Mouse (Mus musculus) embryonic facial prominence, embryonic 10.5 days (tissue): ENCODE measurements around the gene Serac1. TPM values are rescaled to one million over a fixed set of nuclear protein-coding genes. Genes with fewer than 3 reads are reported as not detected.
A peak's percentile ranks its signal among the peaks of the same experiment; 100 is the strongest.

ENCODE experiments used
- DNase-seq: peaks from one replicate; pipeline ENCODE4 v3.0.0-alpha.2; 2017; ENCODE audit warnings: low spot score
- H3K27ac ChIP-seq: fragments of 300-500 bp; sonication (generic); replicated peaks from 2 replicates; pipeline ENCODE4 v1.5.1; 2016; ENCODE audit warnings: mild to moderate bottlenecking
- H3K27me3 ChIP-seq: fragments of 300-500 bp; sonication (generic); replicated peaks from 2 replicates; pipeline ENCODE4 v1.6.1; 2016; ENCODE audit warnings: low read depth, mild to moderate bottlenecking; ENCODE audit not compliant: poor library complexity, severe bottlenecking
- H3K36me3 ChIP-seq: fragments of 300-500 bp; sonication (generic); replicated peaks from 2 replicates; pipeline ENCODE4 v1.6.1; 2016; ENCODE audit warnings: mild to moderate bottlenecking, moderate library complexity
- H3K4me1 ChIP-seq: fragments of 300-500 bp; sonication (generic); 2 replicates; pipeline ENCODE4 v1.6.1; 2016
- H3K4me3 ChIP-seq: fragments of 300-500 bp; sonication (generic); 2 replicates; pipeline ENCODE4 v1.5.1; 2016; ENCODE audit warnings: mild to moderate bottlenecking, moderate library complexity
- H3K9me3 ChIP-seq: fragments of 300-500 bp; sonication (generic); 2 replicates; pipeline ENCODE4 v1.6.1; 2016; ENCODE audit warnings: mild to moderate bottlenecking
- WGBS: fragments of 180-500 bp; shearing (Covaris S2); methylation state at CpG from one replicate; pipeline ENCODE4 v1.1.7; 2016; 5-methylcytosine and 5-hydroxymethylcytosine counted together
- polyA plus RNA-seq: library from polyadenylated mRNA; unstranded; fragments of >200 nt; fragmentation: Nextera tagmentation; extraction: Ambion mirVana; gene quantifications from 2 replicates; pipeline ENCODE4 v1.2.1, GENCODE M21; 2016

Serac1 gene
- 7.3 and 8.1 TPM in 2 replicates for polyA plus RNA-seq

DNA sequence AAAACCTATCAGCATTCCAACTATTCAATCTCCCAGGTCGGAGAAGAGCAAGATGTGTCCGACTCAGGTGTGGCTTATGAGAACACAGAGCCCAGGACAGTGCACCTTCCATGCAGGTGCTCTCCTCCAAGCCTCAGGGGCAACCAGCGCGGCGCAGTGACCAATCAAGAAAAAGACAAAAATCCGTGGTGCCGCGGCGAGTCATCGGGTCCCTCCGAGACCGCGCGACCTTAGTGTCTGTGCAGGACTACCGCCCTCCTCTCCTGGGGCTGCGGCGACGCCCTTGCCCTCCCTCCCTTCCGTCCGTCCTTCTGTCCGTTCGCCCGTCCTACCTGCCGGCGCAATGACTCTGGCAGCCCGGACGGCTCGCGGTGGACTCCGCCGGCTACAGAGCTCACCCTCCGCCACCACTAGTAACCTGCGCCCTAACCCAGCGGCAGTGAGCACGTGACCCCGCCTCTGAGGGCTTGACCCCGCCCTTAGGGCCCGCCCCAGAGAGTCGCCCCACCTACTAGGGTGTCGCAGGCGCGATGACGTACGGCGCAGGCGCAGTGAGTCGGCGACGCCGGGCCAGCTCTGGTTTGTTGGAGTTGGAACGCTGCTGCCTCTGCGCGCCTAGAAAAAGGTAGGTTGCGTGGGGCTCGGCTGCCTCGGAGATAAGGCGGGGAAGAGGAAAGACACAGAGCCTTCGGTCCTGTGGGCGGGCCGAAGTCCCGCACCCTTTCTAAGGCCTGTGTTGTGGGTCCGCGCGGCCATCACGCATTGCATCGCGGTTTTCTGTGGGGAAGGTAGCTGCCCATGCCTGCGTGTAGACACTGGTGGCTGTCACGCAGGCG lies at the start of gene Serac1, which contains the start of gene Gtf2h5:
Gene Serac1 (minus strand): TSS at position 455 of the 836 bp plus-strand sequence.
Gene Gtf2h5 (plus strand): TSS at position 500 of the 836 bp plus-strand sequence.
- Histone ChIP-seq H3K4me1 (peaks cover 17% of the 10 kb centered on the region), H3K9me3 (no peaks in the 10 kb centered on the region), H3K27ac (peak within 1 kb of the TSS; percentile 89), H3K4me3 (peak within 1 kb of the TSS; percentile 91), H3K36me3 (peaks cover 23% of the 10 kb centered on the region), H3K27me3 (no peaks in the 10 kb centered on the region)
- DNase-seq, result peak; percentile 98
- under 1% methylated on average over 70 of the region's 70 CpGs for WGBS

DNA sequence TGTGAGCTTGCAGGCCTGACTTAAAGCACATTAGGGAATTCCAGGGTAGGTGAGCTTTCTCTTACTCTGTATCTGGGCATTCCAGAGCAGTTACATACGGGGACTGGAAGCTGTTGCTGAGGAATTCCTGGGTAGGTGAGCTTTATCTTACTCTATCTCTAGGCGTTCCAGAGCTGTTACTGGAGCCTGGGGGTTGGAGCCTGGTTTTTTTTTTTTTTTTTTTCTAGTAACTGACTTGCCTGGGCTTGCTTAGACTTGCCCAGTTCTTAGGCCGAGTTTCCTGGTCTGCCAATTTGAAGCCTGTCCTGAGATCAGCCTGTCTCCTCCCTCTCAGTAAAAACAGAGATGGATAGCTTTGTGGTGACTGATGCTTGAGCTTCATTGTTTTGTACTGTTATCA lies 48.5 kb upstream of the Serac1 start:
- no peak for DNase-seq
- Histone ChIP-seq H3K36me3 (peaks cover 33% of the 10 kb centered on the region), H3K27me3 (no peaks in the 10 kb centered on the region), H3K9me3 (no peaks in the 10 kb centered on the region), H3K4me3 (no peak overlapping the region), H3K4me1 (no peaks in the 10 kb centered on the region), H3K27ac (no peak overlapping the region)
- WGBS, result 49% methylated on average over 3 of the region's 3 CpGs

DNA sequence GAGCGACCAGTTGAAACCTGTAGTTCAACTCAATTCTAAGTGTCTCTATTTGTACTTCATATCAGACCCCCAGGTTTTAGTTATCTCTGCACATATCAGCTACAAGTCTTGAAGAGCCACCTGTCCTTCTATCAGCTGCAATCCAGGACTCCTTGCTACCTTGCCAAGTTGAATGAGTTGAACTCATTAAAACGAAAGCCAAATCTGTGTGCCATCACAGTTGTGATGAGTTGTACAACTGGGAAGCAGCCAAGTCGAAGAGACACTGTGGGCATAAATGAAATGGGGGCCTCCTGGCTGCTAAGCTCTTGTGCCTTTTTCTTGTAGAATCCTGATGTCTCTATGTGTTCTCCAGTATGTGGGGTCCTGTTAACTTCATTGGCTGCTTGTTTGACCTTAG lies 45.9 kb upstream of the Serac1 start:
- Histone ChIP-seq H3K36me3 (peaks cover 51% of the 10 kb centered on the region), H3K9me3 (no peaks in the 10 kb centered on the region), H3K27me3 (no peaks in the 10 kb centered on the region), H3K4me1 (no peaks in the 10 kb centered on the region), H3K4me3 (no peak overlapping the region), H3K27ac (no peak overlapping the region)
- WGBS, result 92% methylated on average over 3 of the region's 3 CpGs
- no peak for DNase-seq

DNA sequence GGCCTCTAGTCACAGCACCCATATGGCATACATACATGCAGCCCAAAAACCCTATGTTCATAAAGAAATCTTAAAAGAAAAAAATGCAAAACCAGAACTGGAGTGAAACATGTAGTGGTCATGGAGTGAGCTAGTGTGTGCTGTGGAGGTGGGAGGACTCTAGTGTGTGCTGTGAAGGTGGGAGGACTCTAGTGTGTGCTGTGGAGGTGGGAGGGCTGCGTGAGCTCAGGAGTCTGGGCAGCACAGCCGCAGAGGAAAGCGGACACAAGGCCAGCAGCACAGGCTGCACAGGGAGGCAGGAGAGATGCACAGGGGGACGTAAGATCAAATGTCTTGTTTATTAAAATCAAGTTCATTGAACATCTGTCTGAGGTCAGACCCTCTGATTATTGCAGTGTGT lies 44.2 kb upstream of the Serac1 start:
- H3K4me3 ChIP-seq, result no peak overlapping the region
- no peaks in the 10 kb centered on the region for H3K27me3 ChIP-seq
- H3K27ac ChIP-seq, result no peak overlapping the region
- no peaks in the 10 kb centered on the region for H3K9me3 ChIP-seq
- peaks cover 57% of the 10 kb centered on the region for H3K36me3 ChIP-seq
- WGBS, result 87% methylated on average over 4 of the region's 4 CpGs
- no peaks in the 10 kb centered on the region for H3K4me1 ChIP-seq
- DNase-seq, result no peak

DNA sequence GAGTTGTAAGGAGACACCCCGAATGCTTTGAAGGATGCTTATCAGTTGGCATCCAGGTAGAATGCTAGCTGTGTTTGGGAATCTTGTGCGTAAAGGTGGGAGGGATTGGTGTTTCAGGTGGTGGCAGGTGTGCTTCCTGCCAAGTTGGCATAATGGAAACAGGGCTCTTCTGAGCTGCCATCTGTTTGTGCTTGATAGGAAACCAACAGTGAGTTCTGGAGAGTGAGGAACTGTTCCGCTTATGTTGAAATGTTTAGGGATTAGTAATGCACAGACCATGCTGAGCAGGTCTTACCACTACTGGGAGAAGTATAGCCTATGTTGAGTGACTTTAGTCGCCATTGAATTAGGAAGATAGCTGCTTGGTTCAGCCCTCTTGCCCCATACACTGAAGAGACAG lies 39.3 kb upstream of the Serac1 start:
- no peak for DNase-seq
- Histone ChIP-seq H3K9me3 (no peaks in the 10 kb centered on the region), H3K4me3 (no peak overlapping the region), H3K36me3 (peaks cover 81% of the 10 kb centered on the region), H3K27me3 (no peaks in the 10 kb centered on the region), H3K4me1 (peaks cover 4% of the 10 kb centered on the region; the same call in 1 of the 2 replicates), H3K27ac (no peak overlapping the region)
- WGBS, result 94% methylated on average over 4 of the region's 4 CpGs

DNA sequence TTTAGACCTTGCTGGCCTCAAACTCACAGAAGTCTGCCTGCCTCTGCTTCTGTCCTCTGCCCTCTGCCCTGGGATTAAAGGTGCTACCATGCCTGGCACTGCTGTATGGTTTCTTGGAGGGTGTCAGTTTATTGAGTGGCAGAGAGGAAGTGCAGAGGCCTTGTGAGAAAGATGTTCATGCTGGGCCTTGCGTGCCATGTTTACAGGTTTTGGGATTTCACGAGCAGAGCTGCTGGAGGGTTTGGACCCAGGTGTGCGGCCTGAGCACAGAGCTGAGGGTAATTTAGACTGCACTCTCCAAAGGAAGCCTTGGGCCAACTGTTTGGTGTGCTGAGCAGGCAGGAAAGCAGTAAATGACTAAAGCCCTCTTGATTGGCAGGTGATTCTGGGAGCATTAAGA lies 38.4 kb upstream of the Serac1 start:
- Histone ChIP-seq H3K27me3 (no peaks in the 10 kb centered on the region), H3K36me3 (peaks cover 75% of the 10 kb centered on the region), H3K4me1 (peaks cover 4% of the 10 kb centered on the region; the same call in 1 of the 2 replicates), H3K4me3 (no peak overlapping the region), H3K9me3 (no peaks in the 10 kb centered on the region), H3K27ac (no peak overlapping the region)
- no peak for DNase-seq
- 88% methylated on average over 3 of the region's 3 CpGs for WGBS

DNA sequence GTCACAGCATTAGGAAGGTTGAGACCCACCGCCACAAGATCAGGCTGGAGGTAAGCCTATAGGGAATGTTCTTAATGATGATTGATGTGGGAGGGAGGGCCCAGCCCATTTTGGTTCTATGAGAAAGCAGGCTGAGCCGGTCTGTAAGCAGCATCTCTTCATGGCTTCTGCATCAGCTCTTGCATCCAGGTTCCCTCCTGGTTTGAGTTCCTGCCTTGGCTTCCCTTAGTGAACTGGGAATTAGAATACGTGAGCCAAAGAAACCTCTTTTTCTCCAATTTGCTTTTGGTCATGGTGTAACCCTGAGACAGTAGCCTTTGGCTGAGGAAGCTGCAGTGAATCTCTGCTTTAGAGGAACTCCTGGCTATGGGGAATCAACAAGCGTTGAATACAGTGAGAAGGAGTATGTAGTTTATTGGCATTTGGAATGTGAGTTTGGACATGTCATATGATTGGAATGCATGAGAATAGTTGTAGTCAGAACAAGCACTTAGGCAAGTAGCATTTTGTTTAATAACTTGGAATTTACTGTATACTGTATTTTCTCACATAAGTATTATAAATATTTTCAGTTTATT lies 37.7 kb upstream of the Serac1 start:
- WGBS, result 78% methylated on average over 4 of the region's 4 CpGs
- Histone ChIP-seq H3K9me3 (no peaks in the 10 kb centered on the region), H3K36me3 (peaks cover 73% of the 10 kb centered on the region), H3K27me3 (no peaks in the 10 kb centered on the region), H3K4me3 (no peak overlapping the region), H3K4me1 (peaks cover 4% of the 10 kb centered on the region; the same call in 1 of the 2 replicates), H3K27ac (no peak overlapping the region)
- no peak for DNase-seq

DNA sequence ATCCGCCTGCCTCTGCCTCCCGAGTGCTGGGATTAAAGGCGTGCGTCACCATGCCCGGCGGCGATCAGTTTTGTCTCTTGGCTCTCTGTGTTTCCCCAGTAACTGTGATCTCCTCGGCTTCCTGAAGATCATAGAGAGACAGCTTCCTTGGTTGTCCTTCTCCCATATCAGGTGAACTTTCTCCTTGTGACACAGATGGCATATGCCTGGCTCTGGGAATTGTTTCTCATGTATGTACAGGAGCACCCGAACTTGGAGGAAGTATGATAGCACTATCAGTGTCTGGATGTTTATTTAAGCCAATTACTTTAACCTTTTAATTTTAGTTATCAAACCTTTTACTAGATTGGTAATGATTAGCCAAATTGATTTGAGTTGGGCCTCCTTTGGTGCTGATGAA lies 35.5 kb upstream of the Serac1 start:
- Histone ChIP-seq H3K9me3 (no peaks in the 10 kb centered on the region), H3K36me3 (peaks cover 75% of the 10 kb centered on the region), H3K27me3 (no peaks in the 10 kb centered on the region), H3K4me3 (no peak overlapping the region), H3K27ac (no peak overlapping the region), H3K4me1 (peaks cover 4% of the 10 kb centered on the region; the same call in 1 of the 2 replicates)
- WGBS, result 94% methylated on average over 9 of the region's 9 CpGs
- DNase-seq, result no peak

DNA sequence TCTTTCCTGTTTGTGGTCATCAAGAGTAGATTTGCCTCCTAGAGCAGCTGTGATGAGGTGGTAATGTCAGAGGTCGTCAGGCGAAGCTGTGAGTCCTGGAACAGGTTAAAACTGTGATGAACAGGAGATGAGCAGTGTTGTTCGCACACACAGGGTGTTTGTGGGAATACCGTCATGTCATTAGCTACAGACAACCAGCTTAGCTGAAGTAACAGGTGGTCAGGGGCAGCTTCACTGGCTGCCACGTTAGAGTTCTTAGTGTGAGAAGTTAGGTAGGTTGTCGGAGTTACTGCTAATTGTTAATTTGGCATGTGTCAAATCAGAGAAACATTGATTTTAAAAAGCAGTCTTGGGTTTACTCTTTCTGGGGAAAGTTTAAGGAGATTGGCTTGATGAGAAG lies 34.1 kb upstream of the Serac1 start:
- H3K27ac ChIP-seq, result no peak overlapping the region
- H3K27me3 ChIP-seq, result no peaks in the 10 kb centered on the region
- H3K36me3 ChIP-seq, result peaks cover 78% of the 10 kb centered on the region
- WGBS, result 86% methylated on average over 6 of the region's 6 CpGs
- DNase-seq, result no peak
- H3K4me3 ChIP-seq, result no peak overlapping the region
- peaks cover 14% of the 10 kb centered on the region for H3K4me1 ChIP-seq
- H3K9me3 ChIP-seq, result no peaks in the 10 kb centered on the region

DNA sequence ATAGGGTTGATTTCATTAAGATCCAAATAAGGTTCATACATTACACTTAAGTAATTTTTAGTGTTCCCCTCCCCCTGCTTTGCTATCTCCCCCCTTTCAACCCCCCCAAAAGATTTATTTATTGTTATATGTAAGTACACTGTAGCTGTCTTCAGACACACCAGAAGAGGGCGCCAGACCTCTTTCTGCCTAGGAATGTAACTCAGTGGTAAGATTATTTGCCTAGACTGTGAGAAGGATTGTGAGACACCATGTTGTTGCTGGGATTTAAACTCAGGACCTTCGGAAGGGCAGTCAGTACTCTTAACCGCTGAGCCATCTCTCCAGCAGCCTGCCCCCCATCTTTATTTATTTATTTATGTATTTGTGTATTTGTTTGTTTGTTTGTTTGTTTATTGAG lies 31.4 kb upstream of the Serac1 start:
- 81% methylated on average over 3 of the region's 3 CpGs for WGBS
- no peak for DNase-seq
- H3K27ac ChIP-seq, result no peak overlapping the region
- no peak overlapping the region for H3K4me3 ChIP-seq
- H3K4me1 ChIP-seq, result peaks cover 23% of the 10 kb centered on the region
- no peaks in the 10 kb centered on the region for H3K27me3 ChIP-seq
- H3K9me3 ChIP-seq, result no peaks in the 10 kb centered on the region
- peaks cover 56% of the 10 kb centered on the region for H3K36me3 ChIP-seq

DNA sequence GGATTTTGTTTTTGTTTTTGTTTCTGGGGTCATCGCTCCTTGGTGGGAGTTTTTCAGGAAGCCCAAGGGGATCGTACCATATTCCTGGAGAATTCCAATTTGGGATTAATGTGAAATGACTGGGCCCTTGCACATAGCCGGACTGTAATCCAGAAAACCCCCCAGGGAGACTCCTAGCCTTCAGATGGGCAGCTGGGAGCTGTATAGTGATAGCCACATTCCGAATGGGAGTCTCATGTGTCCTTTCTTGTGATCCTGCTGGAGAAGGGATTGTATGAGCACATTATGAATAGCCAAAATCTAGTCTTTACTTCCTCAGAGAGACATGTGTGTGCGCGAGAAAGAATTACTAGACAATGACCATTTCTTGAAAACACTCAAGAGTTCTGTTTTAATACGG lies 28.6 kb upstream of the Serac1 start:
- peaks cover 11% of the 10 kb centered on the region; the same call in 1 of the 2 replicates for H3K27me3 ChIP-seq
- H3K36me3 ChIP-seq, result peaks cover 33% of the 10 kb centered on the region
- no peak for DNase-seq
- no peak overlapping the region for H3K27ac ChIP-seq
- no peaks in the 10 kb centered on the region for H3K9me3 ChIP-seq
- H3K4me1 ChIP-seq, result peaks cover 28% of the 10 kb centered on the region
- peak overlapping the region; percentile 89 for H3K4me3 ChIP-seq
- 66% methylated on average over 7 of the region's 7 CpGs for WGBS

DNA sequence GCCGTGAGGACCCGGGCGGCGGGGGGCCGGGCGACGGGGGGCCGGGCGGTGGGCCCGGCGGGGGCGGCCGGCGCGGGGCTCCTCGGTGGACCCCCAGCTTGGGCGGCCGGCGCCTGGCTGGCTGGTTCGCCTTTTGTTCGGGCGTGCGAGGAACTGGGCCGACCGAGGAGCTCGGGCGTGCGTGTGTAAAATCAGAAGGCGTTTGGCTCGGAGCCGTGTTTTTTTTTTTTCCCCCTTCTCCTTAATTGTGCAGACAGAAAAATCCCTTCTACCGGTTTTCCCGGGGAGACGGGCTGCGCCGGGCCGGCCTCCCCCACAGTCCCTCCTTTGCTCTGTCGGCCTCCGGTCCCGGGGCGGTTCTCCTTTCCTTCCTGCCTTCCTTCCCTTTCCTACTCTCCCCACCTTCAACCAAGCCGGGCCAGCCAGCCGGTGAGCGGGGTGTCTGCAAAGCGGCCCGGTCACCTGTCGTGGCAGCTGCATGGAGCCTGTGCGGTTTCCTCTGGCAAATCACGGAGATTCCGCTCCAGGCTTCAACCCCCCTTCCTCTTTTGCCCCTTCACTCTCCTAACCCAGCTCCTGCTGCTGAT lies 27.6 kb upstream of the Serac1 start:
- under 1% methylated on average over 50 of the region's 50 CpGs for whole genome bisulfite sequencing
- Histone ChIP-seq H3K27ac (peak overlapping the region; percentile 98), H3K9me3 (no peaks in the 10 kb centered on the region), H3K4me3 (peak overlapping the region; percentile 89), H3K36me3 (peaks cover 27% of the 10 kb centered on the region), H3K27me3 (peaks cover 11% of the 10 kb centered on the region; the same call in 1 of the 2 replicates), H3K4me1 (peaks cover 28% of the 10 kb centered on the region)
- DNase-seq, result peak; percentile 69
